21 mouse cellular contexts compared by ENCODE assay signal in the genomic region with DNA sequence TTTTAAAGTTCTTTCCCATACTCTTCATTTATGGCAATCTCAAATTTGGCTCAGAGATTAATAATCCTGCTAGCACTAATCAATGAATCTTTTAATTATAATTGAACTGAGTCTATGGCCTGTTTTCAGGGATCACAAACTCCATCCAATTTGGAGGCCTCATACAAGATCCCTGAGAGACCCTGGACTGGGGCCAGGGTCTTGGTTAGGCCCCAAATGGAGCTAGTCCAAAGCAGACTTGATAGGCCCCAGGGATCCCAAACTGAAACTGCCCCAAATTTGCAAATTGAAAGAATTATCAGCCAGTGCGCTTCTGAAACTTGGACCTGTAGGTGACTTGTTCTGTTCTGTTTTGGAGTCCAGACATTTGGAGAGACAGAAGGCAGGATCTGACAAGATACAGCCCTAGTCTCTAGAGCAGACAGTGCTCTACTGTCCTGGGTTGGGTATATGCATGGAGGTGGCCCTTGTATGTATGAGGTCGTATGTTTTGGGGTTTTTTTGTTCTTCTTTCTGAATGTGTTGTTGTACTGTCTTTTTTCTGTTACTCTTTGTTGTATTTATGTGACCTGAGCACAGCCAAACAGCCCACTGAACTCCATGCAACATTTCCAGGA.
A peak's percentile ranks its signal among the peaks of the same experiment; 100 is the strongest.
DNase-seq lines count a peak whose midpoint lies in the region; ATAC-seq and TF ChIP-seq lines count a peak whose summit lies in the region.
"Had no signal": no experiment of that assay in that cellular context is flagged by ENCODE, and none has a peak within 500 bp of the region (broad histone marks: within the 10 kb centered on the region; RNA-seq: fewer than 3 reads in every experiment).

No protein-coding gene starts in this region.

- H3K4me1 ChIP-seq in cerebellum, adult 2 months (ENCODE audit: control insufficient read depth, insufficient read depth, low read length), result no peaks in the 10 kb centered on the region
- no peaks in the 10 kb centered on the region for H3K4me1 ChIP-seq in forebrain, postnatal 0 days (ENCODE audit: insufficient read depth)
- H3K4me1 ChIP-seq: embryonic facial prominence, embryonic 15.5 days; megakaryocyte, embryonic 14.5 days had no signal

- 17% methylated on average over 2 of the region's 2 CpGs for WGBS in cerebellum, adult 2 months
- 55% methylated on average over 2 of the region's 2 CpGs for WGBS in forebrain, postnatal 0 days

- no peaks in the 10 kb centered on the region for H3K9me3 ChIP-seq in forebrain, postnatal 0 days (ENCODE audit: low read length)
- H3K9me3 ChIP-seq: embryonic facial prominence, embryonic 15.5 days; megakaryocyte, embryonic 14.5 days had no signal

- no peaks in the 10 kb centered on the region for H3K36me3 ChIP-seq in forebrain, postnatal 0 days (ENCODE audit: insufficient read depth)
- H3K36me3 ChIP-seq: embryonic facial prominence, embryonic 15.5 days had no signal

- no peak overlapping the region for H3K4me3 ChIP-seq in cerebellum, adult 2 months (replicated peaks; ENCODE audit: insufficient read depth, low read depth, low read length)
- H3K4me3 ChIP-seq in gastrocnemius, adult 2 months, result no peak overlapping the region
- H3K4me3 ChIP-seq in forebrain, postnatal 0 days (ENCODE audit: low read depth, low read length), result no peak overlapping the region
- H3K4me3 ChIP-seq: embryonic facial prominence, embryonic 15.5 days; megakaryocyte, embryonic 14.5 days had no signal

- ATAC-seq in forebrain, postnatal 0 days, result no peak
- ATAC-seq: hindbrain, embryonic 16.5 days; liver, postnatal 0 days; midbrain, embryonic 16.5 days had no signal

- peak; percentile 5 to 7 for DNase-seq in cerebellum, adult 2 months
- DNase-seq in cerebellum, adult 18-20 months, result no peak
- peak; percentile 15 for DNase-seq in gastrocnemius, adult 2 months
- DNase-seq in gastrocnemius, postnatal 4 days (ENCODE audit: low spot score in 2 of 2), result no peak
- peak; percentile 63 for DNase-seq in left cerebral cortex, postnatal 4 days
- no peak for DNase-seq in left cerebral cortex, adult 8-10 months (ENCODE audit: low spot score in 2 of 2)
- peak; percentile 43 for DNase-seq in forebrain, postnatal 0 days
- DNase-seq: heart, postnatal 36 days; kidney, adult 11 months; kidney, postnatal 14 days; layer of hippocampus, adult 9-11 months; liver; liver, postnatal 0 days; lung, postnatal 14 days; thymus, postnatal 36 days had no signal

- H3K27ac ChIP-seq in cerebellum, adult 2 months (ENCODE audit: insufficient read depth, low read length), result no peak overlapping the region
- no peak overlapping the region for H3K27ac ChIP-seq in gastrocnemius, adult 2 months
- no peak overlapping the region for H3K27ac ChIP-seq in forebrain, postnatal 0 days (ENCODE audit: low read depth, low read length)
- H3K27ac ChIP-seq: embryonic facial prominence, embryonic 15.5 days; stomach, postnatal 0 days had no signal

- H3K4me2 ChIP-seq in forebrain, postnatal 0 days (ENCODE audit: low read depth), result no peak overlapping the region
- H3K4me2 ChIP-seq: embryonic facial prominence, embryonic 15.5 days; heart, embryonic 11.5 days had no signal

- no peak overlapping the region for H3K9ac ChIP-seq in forebrain, postnatal 0 days
- H3K9ac ChIP-seq: embryonic facial prominence, embryonic 15.5 days; liver, postnatal 0 days had no signal

- no peak for TF ChIP-seq POLR2A in cerebellum, adult 2 months (IDR thresholded peaks at IDR 0.05; ENCODE audit: borderline replicate concordance, insufficient read depth, low read length)

- intact Hi-C loops in gastrocnemius, adult 2 months (cut with DNase I), result no loop called here
- intact Hi-C loops in left cerebral cortex, postnatal 4 days (cut with DNase I), result no loop called here

- TF ChIP-seq CTCF in cerebellum, adult 2 months (IDR thresholded peaks at IDR 0.05; ENCODE audit: borderline replicate concordance, insufficient read depth, low read depth, low read length), result no peak
- no peak for TF ChIP-seq CTCF in gastrocnemius, adult 2 months (IDR thresholded peaks at IDR 0.05)
- no peak for TF ChIP-seq CTCF in forebrain, postnatal 0 days (IDR thresholded peaks at IDR 0.05; ENCODE audit: low read depth)

- H3K27me3 ChIP-seq in cerebellum, adult 2 months (ENCODE audit: control insufficient read depth, insufficient read depth, low read length), result no peaks in the 10 kb centered on the region
- no peaks in the 10 kb centered on the region for H3K27me3 ChIP-seq in forebrain, postnatal 0 days (ENCODE audit: insufficient read depth, low read length)
- H3K27me3 ChIP-seq: embryonic facial prominence, embryonic 15.5 days; megakaryocyte, embryonic 14.5 days had no signal

Comparison
In these comparisons a context has a peak if more than half of its experiments do, and no peak if none do; other contexts are left out.
1. DNase-seq: peak in cerebellum, adult 2 months (2 of 2), gastrocnemius, adult 2 months (single experiment), left cerebral cortex, postnatal 4 days (single experiment) and forebrain, postnatal 0 days (single experiment); none in cerebellum, adult 18-20 months (0 of 2), gastrocnemius, postnatal 4 days (0 of 2) and left cerebral cortex, adult 8-10 months (0 of 2).